Mouse (Mus musculus): ENCODE results near the gene Sparcl1. TPM values are rescaled to one million over a fixed set of nuclear protein-coding genes. Genes with fewer than 3 reads are reported as not detected.
A peak's percentile ranks its signal among the peaks of the same experiment; 100 is the strongest.

Sparcl1 gene
- total RNA-seq, 2 experiments from 2014 or later, result 24.9 to 34.7 TPM

DNA sequence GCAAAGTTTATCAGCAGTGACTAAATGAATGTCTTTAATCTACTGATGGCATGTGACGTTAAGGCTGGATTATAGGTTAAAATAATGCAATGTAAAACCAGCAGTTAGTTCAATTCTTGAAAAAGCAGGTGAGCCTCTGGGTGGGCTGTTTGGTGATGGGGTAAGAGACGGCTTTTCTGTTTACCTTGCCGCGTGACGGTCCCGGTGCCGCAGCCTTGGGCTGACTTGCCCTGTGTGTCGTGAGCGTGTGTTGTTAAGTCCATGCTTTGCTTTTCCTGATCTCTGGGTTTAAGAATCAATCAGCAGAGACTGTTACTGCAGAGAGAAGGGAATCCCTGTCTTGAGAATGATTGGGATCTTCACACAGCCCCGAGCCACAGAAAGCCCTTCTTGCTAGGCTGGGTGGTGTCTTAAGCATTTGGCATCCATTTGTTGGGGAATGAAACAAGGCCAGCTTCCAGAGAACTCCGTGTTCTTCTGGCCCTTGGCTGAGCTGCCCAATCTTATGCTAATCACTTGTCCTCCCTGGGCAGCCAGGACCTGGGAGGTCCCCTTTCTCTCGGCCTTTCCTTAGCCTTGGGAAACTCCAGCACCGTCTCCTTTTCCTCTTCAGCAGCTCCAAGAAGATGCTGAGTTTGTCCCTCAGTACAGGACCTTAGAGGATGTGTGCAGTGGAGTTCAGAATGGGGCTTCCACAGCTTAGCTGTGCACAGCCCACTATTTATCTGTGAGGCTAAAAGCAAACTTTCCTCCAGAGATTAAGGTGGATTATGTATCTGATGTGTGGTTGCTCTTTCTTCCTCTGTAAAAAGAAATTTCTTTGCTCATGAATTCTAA is 51.4 kb downstream of the Sparcl1 start:
- no peak for DNase-seq

DNA sequence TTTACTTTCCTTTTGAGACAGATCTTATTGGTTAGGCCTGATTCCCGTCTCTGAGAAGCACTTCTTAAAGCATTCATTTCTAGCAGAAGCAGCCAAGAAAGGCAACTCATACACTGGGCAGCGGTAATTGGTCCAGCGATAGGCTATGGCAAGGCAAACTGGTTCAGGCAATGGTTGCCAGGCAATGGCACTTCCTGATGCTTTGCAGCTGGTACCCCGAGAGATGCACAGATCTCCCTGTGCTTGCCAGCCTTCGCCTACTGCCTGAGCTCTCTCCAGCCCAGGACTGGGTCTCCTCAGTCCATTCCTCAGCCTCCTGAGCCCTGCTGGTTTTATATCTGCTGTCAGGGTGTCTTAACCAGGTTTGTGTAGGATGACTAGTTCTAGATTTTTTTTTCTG is 53.1 kb downstream of the Sparcl1 start:
- DNase-seq, result no peak

DNA sequence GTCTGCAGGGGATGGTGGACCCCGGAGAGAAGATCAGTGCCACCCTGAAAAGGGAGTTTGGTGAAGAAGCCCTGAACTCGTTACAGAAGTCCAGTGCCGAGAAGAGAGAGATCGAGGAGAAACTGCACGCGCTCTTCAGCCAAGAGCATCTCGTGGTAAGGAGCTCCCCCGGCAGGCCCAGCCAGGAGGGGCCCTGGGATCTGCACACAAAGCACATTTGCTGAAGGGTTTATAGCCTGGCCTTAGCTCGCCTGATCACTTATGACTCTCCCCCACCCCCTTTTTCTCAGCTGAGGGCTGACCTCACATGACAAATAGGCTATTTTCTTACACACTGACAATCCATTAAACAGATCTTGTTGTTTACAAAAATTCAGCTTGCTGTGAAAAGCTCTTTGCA is 53.9 kb downstream of the Sparcl1 start:
- DNase-seq, result no peak

DNA sequence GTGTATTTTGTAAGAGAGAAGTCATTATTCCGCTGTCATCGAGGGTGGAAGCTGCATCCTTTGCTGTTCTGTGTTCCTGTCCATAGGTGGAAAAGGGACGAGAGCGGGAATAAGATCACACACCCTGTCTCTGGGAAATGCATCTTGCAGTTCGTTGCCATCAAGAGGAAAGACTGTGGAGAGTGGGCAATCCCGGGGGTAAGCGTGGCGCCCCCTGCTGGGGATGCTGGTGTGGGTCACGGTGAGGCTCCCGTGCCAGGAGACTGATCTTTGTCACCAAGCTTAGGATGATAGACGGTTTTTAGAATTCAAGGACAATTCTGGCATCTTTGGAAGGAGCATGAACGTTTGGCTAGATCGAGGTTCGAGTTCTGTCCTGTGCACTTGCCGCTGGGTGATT is 55.5 kb downstream of the Sparcl1 start:
- peak; percentile 57 to 72 for DNase-seq

DNA sequence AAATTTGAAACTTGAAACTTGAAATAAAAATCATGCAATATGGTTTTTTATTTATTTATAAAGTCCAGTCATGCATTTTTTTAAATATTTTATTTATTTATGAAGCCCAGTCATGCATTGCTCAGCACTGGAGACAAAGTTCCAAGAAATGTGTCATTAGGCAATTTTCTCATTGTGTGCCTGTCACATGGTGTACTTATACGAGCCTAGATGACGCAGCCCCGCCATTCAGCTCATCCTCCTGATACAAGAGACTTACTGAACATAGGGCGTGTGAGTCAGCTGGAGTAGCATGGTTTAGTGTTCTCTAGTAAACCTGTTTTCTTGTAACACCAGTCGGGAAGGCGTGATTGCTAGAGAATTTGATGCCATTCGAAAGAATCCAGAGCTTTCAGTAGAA is 57.2 kb downstream of the Sparcl1 start:
- peak; percentile 50 to 55 for DNase-seq

DNA sequence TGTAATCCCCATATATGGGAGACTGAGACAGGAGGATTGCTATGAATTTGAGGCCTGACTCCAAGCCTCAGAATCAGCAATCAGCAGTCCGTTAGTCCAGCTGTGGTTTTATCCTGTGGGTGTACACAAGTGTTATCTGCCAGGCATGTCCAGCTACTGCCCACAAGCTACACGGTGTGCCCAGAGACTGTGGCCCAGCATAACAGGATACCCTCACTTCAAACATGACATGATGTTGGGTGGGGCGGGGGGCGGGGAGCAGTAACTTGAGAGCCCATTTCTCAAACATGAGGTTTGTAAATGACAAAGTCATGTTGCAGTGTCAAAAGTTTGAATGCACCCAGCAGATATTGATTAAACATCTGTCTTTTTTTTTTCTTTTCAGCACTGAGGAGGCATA is 57.7 kb downstream of the Sparcl1 start:
- no peak for DNase-seq

DNA sequence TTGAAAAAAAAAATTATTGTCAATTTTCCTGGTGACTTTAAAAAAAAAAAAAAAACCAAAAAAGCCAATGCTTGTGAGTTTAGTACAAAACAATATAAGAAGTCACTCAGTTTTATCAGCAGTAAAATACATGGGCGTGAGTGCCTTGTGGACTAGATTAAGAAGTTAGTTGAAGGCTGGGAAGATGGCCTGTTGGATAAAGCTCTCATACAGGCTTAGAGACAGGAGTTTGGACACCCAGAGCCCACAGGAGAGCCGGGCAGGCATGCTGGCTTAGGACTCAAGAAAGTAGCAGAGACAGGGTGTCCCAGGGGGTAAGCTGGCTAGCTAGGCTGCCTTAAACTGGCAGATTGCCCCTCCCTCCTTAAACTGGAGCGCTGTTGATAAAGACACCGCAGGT is 58.6 kb downstream of the Sparcl1 start:
- no peak for DNase-seq

DNA sequence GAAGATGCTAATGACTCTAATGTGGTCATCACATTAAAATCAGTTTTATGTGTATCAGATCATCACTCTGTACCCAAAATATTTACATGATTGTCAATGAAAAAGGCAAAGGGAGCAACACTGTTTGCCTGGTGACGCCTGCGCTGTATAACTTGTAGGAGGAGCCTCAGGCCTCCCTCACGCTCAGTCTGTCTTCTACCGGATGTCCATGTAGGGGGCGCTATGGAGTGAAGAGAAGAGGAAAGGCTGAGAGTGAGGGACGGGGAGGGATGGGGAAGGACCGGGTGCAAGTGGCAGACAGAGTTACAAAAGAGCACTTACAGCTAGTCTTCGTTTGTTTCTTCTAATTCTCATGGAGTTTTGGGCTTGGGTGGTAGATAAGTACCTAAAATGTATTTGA is 60.6 kb downstream of the Sparcl1 start:
- peak in 1 of 2 experiments; percentile 25 for DNase-seq

DNA sequence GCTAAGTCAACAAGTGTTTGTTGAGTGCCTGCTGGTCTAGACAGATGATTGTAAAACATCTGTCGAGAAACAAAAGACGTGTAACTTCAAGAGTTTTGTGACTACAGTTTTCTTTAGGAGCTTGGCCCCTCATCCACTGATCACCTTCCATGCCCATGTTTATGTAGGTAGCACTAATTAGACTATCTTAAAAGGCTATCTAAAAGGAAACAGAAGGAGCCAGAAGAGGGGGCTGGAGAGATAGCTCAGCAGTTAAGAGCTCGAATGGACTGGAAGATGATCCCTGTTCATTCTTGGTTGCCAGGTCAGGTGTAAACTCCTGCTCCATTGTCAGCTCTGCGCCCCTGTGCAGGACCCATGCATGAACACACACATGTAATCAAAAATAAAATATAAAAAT is 65.4 kb downstream of the Sparcl1 start:
- no peak for DNase-seq

DNA sequence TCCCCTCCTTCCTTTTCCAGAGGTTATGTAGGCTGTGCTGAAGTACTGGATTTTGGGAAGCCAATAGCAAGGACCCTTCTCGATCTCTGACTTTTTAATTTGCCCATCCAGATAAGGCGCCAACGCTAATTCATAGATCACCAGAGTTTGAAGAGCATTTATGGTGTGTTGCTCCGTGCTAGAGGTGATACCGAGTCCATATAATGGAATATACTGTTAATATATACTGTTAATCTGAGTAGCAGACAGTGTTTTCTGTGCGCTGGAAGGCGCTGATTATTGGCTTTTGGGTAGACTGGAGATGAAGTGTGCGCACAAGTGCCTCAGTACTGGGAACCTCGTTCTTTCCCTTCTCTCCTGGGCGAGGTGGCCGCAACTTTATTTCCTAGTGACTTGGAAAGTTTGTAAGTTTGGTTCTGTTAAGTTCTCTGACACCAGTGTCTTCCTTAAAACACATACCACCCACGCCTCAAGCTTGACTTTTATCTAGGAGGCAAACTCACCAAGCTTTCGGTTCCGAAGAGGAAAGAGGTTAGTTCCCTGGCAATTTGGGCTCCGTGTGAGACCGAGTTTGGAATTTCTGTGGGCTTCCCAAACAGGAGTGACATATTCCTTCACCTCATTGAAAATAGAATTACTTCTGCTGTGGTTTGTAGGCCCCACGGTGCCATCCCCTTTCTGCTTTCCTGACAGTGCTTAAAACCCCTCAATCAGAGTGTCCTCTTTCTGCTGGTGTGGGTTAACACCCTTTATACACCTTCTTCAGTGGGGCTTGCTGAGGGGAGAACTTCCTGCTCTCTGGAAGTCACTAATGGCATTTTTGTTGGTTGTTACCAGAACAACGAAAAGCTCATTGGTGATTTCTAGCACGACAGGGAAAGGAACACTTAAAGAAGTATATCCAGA is 66.1 kb downstream of the Sparcl1 start:
- peak; percentile 19 to 23 for DNase-seq

DNA sequence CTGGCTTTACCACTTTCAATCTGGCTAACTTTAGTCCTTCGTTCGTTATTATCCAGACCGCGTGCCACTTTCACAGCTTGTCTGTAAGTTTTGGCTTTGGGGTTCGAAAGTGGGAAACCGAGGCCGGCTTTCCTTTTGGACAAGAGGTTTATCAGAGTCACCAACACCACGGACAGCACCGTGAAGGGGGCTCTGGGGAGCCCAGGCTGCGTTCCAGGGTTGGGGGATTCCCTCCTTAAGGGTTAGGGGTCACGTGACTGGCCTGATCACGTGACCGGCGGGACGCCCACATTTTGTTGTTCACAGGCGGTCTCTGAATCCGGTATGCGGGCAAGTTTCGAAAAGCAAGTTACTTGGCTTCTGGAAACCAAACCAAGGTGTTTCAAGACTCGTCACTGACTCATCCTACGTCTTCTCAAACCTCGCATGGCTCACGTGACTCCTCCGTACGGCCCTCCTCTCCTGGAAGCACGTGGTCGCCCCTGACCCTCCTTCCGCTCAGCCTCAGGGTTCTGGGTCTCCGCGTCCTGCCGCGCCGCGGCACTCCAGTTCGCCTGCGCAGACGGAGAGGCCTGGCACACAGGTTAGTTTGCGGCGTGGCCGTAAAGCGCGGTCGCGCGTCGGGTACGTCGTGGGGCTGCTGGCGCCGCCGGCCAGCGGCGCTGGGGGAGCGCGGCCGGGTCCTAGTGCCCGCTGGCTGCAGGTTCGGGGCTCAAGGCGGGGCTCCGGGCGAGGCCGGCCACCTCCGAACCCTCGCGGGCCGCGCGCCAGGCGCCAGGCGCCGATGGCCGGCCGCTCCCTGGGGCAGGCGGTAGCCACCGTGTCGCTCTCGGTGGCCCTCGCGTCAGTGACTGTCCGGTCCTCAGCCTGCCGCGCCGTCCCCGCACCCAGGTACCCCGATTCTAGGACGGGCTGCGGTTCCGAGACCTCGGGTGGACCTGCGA is 67.0 kb downstream of the Sparcl1 start, which contains the start of gene Nudt9:
Gene Nudt9 (plus strand): TSS at position 51 of the 944 bp plus-strand sequence.
- peak; percentile 99 for DNase-seq

DNA sequence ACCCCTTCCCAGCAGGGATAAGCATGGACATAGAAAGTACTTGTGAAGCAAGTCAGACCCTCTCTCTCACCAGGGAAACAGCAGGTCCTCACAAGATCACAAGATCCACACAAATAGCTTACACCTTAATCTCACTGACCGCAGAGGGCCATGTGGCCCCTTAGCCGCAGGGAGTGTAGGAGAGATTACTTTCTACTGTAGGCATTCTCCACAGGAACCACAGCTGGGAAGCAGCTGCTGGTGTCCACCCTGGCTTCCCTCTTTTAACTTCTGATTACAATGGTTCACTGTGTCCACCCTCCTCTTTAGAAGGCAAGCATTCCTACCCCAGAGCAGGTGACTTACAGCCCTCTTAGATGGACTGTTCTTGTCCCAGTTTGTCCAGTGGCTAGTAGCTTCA is 69.8 kb downstream of the Sparcl1 start:
- no peak for DNase-seq

DNA sequence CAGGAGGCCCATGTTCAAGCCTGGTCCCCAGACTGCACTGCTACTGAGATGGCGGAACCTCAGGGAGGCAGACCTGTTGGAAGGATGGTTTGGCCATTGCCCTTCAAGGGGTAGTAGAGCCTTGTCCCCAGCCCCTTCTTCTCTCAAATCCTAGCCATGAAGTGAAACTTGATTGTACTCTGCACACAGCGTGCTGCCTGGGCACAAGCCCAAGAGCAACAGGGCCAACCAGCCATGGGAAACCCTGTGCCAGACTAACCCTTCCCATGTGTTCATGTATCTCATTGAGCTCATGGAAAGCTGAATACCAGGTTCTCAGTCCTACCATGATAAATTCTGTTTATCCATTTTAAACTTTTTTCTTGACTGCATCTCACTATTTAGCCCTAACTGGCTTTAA is 70.6 kb downstream of the Sparcl1 start:
- DNase-seq, result no peak

DNA sequence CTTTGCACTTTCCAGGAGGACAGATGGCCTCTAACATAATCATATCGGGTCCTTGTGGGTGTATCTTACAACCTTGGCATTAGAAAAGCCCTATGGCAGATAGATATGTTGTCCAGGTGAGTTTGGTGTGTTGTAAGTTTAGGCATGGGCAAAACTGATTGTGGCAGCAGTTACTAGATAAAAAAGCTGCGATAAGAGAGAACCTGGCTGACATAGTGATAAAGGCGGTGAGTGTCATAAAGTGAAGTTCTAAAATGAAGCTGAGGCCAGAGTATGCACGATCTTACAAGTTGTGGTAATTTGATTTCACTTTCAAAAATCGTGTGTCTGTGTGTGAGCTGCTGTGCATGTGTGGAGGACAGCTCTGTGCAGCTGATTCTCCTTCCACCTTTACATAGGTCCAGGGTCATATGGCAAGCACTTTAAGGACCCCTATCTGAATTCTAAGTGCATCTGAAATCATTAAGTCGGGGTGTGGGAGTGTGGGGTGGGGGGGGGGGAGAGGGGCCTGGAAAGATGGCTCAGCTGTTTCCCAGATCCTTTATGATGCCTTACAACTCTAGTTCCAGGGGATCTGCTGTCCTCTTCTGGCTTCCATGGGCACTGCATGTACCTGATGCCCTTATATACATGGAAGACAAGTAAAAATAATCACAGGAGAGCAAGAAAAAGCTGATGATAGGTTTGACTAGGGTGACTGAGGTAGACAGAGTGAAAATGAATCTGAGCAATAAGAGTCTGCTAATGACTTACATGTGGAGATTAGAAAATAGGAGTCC is 74.2 kb downstream of the Sparcl1 start:
- DNase-seq, result peak; percentile 47 to 65

DNA sequence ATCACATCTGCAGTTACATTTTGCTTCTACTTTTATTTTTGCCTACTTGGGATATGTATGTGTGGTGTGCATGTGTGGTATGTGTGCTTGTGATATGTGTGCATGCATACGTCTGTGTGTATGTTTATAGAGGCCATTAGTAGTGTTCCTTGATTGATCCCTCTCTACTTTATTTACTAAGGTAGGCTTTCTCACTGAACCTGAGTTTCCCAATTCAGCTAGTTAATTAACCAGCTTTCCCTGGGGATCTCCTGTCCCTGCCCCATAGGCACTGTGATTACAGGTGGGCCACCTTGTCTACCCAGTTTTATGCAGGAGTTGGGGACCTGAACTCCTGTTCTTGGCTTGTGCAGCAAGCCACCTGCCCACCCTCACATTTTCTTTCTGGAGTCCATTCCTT is 76.8 kb downstream of the Sparcl1 start:
- DNase-seq, result no peak

DNA sequence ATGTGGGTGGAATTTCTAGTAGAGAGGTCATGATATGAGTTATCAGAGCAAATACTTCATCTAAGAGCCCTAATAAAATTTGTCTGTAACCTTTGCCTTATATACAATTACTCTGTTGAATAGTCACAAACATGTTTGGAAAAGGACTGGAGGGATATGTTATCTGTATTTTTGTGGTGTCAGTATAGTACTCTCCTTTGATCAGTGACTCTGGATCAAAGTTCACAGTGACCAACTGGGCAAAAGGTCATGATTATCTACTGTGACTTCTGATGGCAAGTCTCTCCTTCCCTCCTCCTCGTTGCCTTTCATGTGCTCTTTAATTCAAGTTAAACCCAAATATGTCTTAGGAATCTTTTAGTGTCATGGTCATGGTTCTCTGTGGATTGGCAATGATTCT is 77.7 kb downstream of the Sparcl1 start:
- DNase-seq, result no peak

DNA sequence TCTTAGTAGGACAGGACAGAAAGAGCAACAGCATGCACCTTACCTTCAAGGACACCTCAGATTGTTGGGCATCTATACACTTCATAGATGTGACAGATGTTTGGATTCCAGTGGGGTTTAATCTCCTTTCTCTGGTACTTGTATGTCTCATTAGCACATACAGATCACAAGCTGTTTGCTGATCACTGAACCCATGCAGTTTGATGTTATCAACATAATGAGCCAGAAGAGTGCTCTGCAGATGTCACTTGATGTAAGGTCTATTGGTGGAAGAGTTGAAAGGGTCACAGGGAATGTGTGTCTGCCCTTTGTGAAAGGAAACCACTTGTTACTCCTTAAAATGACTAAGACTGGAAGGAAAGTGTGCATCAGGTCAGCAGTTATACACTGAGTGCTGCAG is 78.5 kb downstream of the Sparcl1 start:
- no peak for DNase-seq

DNA sequence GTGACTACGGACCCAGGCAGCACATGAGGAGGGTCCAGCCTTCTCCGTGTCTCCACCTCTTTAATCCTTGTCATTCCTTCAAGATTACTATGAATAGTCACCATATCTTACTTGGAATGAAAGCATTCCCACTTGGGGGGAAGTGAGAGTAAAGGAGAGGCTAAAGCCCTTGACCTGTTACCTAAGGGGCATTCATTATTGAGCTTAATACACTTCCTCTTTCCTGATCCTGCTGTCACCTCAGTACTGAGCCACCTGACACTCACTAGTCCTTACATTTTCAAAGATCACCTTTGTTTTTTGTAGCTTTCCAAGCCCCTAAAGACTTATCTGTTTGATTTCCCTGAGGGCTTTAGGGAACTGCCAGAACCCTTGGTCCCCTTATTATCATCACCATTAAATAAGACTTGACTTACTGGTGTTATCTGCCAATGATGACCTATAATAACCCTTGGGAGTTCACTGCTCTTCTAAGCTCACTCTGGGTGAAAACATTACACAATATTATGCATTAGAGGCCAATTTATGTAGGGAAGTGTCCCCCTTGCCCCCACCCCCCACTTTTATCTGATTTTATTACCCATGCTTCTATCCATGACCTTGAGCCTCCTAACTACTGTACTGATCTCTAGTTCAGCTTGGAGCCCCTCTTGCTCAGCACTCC is 81.0 kb downstream of the Sparcl1 start:
- no peak for DNase-seq
